Mouse (Mus musculus): ENCODE data around the gene Olfr44.

- TF ChIP-seq CTCF (IDR thresholded peaks at IDR 0.05; ENCODE audit: low read depth) (no peak), EP300 (IDR thresholded peaks at IDR 0.05; ENCODE audit: low read depth) (no peak)
Measured at GRCm38 (mm10) chr9:39518595-39518994, 24.8 kb upstream of the Olfr44 start.
